Mouse (Mus musculus) MEL (cell line): ENCODE results near the gene Gmds.

Source experiments
- CTCF ChIP-seq, 3 experiments: IDR thresholded peaks in 2 of 3; conservative IDR thresholded peaks in 1 of 3; 2 replicates each; pipeline ENCODE4 v1.5.1; 2011 to 2012; ENCODE audit warnings: low read length in 3 of 3, low read depth in 2 of 3, mild to moderate bottlenecking in 2 of 3, improper control_type of control experiment in 1 of 3, inconsistent platforms in 1 of 3, mixed read lengths in 1 of 3, moderate library complexity in 1 of 3; ENCODE audit not compliant: control insufficient read depth in 1 of 3, insufficient read depth in 1 of 3, poor library complexity in 1 of 3, severe bottlenecking in 1 of 3
- E2F4 ChIP-seq: IDR thresholded peaks from 2 replicates; pipeline ENCODE4 v1.6.1; 2011; ENCODE audit warnings: low read depth, low read length, improper control_type of control experiment, borderline replicate concordance
- GABPA ChIP-seq: IDR thresholded peaks from 2 replicates; pipeline ENCODE4 v1.6.1; 2012; ENCODE audit warnings: low read depth, mild to moderate bottlenecking, inconsistent platforms, low read length, improper control_type of control experiment, moderate library complexity
- HCFC1 ChIP-seq: IDR thresholded peaks from 2 replicates; pipeline ENCODE4 v1.6.1; 2012; ENCODE audit warnings: low read depth, mild to moderate bottlenecking, inconsistent platforms, low read length, improper control_type of control experiment, moderate library complexity
- MAZ ChIP-seq: IDR thresholded peaks from 2 replicates; pipeline ENCODE4 v1.6.1; 2012; ENCODE audit warnings: low read depth, mild to moderate bottlenecking, inconsistent platforms, low read length, improper control_type of control experiment
- MYB ChIP-seq: IDR thresholded peaks from 2 replicates; pipeline ENCODE4 v1.6.1; 2011; ENCODE audit warnings: mild to moderate bottlenecking, low read depth, low read length, improper control_type of control experiment
- POLR2A ChIP-seq, 2 experiments: IDR thresholded peaks; 2 replicates each; pipeline ENCODE4 v1.6.1; 2011 to 2012; ENCODE audit warnings: low read length in 2 of 2, mild to moderate bottlenecking in 2 of 2, control low read depth in 1 of 2, improper control_type of control experiment in 1 of 2, low read depth in 1 of 2, moderate library complexity in 1 of 2; ENCODE audit not compliant: control insufficient read depth in 1 of 2, insufficient read depth in 1 of 2, poor library complexity in 1 of 2
- TCF12 ChIP-seq: IDR thresholded peaks from 2 replicates; pipeline ENCODE4 v1.6.1; 2014; ENCODE audit warnings: low read depth, mild to moderate bottlenecking, inconsistent platforms, low read length, improper control_type of control experiment, moderate library complexity
- ZC3H11A ChIP-seq: IDR thresholded peaks from 2 replicates; pipeline ENCODE4 v1.6.1; 2012; ENCODE audit warnings: low read depth, mild to moderate bottlenecking, inconsistent platforms, low read length, improper control_type of control experiment

GRCm38 (mm10) chr13:31849258-31849971, 489.1 kb downstream of the Gmds start:
- TF ChIP-seq MYB, result no peak
- TF ChIP-seq MAZ, result no peak
- no peak for TF ChIP-seq E2F4
- no peak for TF ChIP-seq POLR2A (IDR thresholded peaks at IDR 0.05; ENCODE audit: control insufficient read depth in 1 of 2, insufficient read depth in 1 of 2, low read depth in 1 of 2, low read length in 2 of 2, poor library complexity in 1 of 2)
- TF ChIP-seq TCF12, result no peak
- TF ChIP-seq GABPA, result no peak
- TF ChIP-seq CTCF (IDR thresholded peaks at IDR 0.05 in 2 of 3, conservative IDR thresholded peaks at IDR 0.05 in 1 of 3; ENCODE audit: control insufficient read depth in 1 of 3, insufficient read depth in 1 of 3, low read depth in 2 of 3, low read length in 3 of 3, poor library complexity in 1 of 3, severe bottlenecking in 1 of 3), result no peak
- TF ChIP-seq HCFC1, result no peak
- no peak for TF ChIP-seq ZC3H11A
